ENCODE assay signal across 33 mouse cellular contexts in the genomic region with DNA sequence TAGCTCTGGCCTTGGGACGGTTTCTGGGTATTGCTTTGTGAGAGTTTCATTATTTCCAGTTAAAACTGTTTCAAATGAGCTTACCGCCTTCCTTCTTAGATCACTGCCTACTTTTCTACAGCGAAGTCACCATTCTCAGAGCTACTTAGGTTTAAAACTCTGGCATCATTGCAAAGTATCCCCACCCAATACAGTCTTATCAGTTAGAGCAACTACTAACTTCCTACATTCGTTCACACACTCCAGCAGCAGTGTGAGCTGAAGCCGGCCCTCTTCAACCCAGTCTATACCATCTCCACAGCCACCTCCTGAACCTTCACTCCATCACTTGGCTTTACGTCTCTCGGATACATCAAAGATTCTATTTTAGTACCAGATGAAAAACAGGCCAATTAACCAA.
"Had no signal": no experiment of that assay in that cellular context is flagged by ENCODE, and none has a peak within 500 bp of the region (broad histone marks: within the 10 kb centered on the region; RNA-seq: fewer than 3 reads in every experiment).

No protein-coding gene starts in this region.

- ATAC-seq: hindbrain, postnatal 0 days; inflammation-experienced regulatory T-cells, adult 6 months; intestine, embryonic 15.5 days; intestine, embryonic 16.5 days; intestine, postnatal 0 days had no signal

- H3K27me3 ChIP-seq: heart, embryonic 12.5 days; heart, embryonic 13.5 days; heart, embryonic 15.5 days; hindbrain, embryonic 12.5 days; hindbrain, embryonic 13.5 days; hindbrain, embryonic 15.5 days; intestine, embryonic 15.5 days; kidney, embryonic 15.5 days had no signal

- DNase-seq: heart, postnatal 10 days; heart, postnatal 14 days; heart, postnatal 36 days; heart, postnatal 4 days; kidney, adult 11 months; kidney, adult 18-20 months; kidney, adult 2 months; kidney, adult 8-10 months; kidney, adult 9 months; kidney, postnatal 10 days; kidney, postnatal 14 days; kidney, postnatal 25 days; kidney, postnatal 36 days; kidney, postnatal 4 days; layer of hippocampus, adult 9-11 months; layer of hippocampus, postnatal 36 days had no signal

- H3K9me3 ChIP-seq: heart, embryonic 12.5 days; heart, embryonic 13.5 days; heart, embryonic 15.5 days; hindbrain, embryonic 10.5 days; hindbrain, embryonic 12.5 days; hindbrain, embryonic 13.5 days; hindbrain, embryonic 15.5 days; intestine, embryonic 15.5 days; kidney, embryonic 15.5 days had no signal

- H3K27ac ChIP-seq: heart, embryonic 13.5 days; heart, embryonic 15.5 days; hindbrain, embryonic 10.5 days; hindbrain, embryonic 12.5 days; hindbrain, embryonic 13.5 days; hindbrain, embryonic 14.5 days; hindbrain, embryonic 15.5 days; hindbrain, postnatal 0 days; intestine, embryonic 15.5 days; kidney, postnatal 0 days; layer of hippocampus, adult 2 months; left cerebral cortex, adult 2 months had no signal

- H3K36me3 ChIP-seq: heart, embryonic 12.5 days; heart, embryonic 13.5 days; heart, embryonic 15.5 days; hindbrain, embryonic 10.5 days; hindbrain, embryonic 12.5 days; hindbrain, embryonic 13.5 days; hindbrain, embryonic 15.5 days; intestine, embryonic 15.5 days; kidney, embryonic 15.5 days had no signal

- H3K4me3 ChIP-seq: heart, embryonic 12.5 days; heart, embryonic 13.5 days; heart, embryonic 15.5 days; hindbrain, embryonic 10.5 days; hindbrain, embryonic 12.5 days; hindbrain, embryonic 13.5 days; hindbrain, embryonic 15.5 days; intestine, embryonic 15.5 days; kidney, embryonic 15.5 days; layer of hippocampus, adult 2 months; left cerebral cortex, adult 2 months had no signal

- H3K9ac ChIP-seq: heart, embryonic 12.5 days; heart, embryonic 13.5 days; heart, embryonic 15.5 days; hindbrain, embryonic 12.5 days; hindbrain, embryonic 13.5 days; hindbrain, embryonic 14.5 days; hindbrain, embryonic 15.5 days; intestine, embryonic 15.5 days; kidney, embryonic 15.5 days had no signal
